Mouse (Mus musculus) liver, adult 2 months (tissue): ENCODE data around the gene Hlf.

Experiments used
- CTCF ChIP-seq: fragments of 200-500 bp; IDR thresholded peaks from 2 replicates; pipeline ENCODE4 v1.5.1; 2011; ENCODE audit warnings: low read depth, low read length, control low read depth
- POLR2A ChIP-seq: fragments of 200-500 bp; IDR thresholded peaks from 2 replicates; pipeline ENCODE4 v1.6.1; 2011; ENCODE audit warnings: low read length, control low read depth; ENCODE audit not compliant: insufficient read depth; ENCODE audit errors: extremely low read depth

GRCm38 (mm10) chr11:90314606-90315005 is 76.1 kb downstream of the Hlf start:
- TF ChIP-seq CTCF, result no peak
- TF ChIP-seq POLR2A, result no peak
